ENCODE assay signal across 8 mouse cellular contexts in genomic region chr7:141538852-141539555, GRCm38 (mm10). TPM values are rescaled to one million over a fixed set of nuclear protein-coding genes. Genes with fewer than 3 reads are reported as not detected.
DNase-seq lines count a peak whose midpoint lies in the region; ATAC-seq and TF ChIP-seq lines count a peak whose summit lies in the region.

No protein-coding gene starts in this region.

- DNase-seq in adrenal gland, postnatal 14 days: peak; percentile 30
- DNase-seq in adrenal gland, postnatal 4 days (ENCODE audit: low spot score in 2 of 2): no peak
- DNase-seq in lung, postnatal 14 days: no peak
- DNase-seq in forebrain, embryonic 11.5 days (ENCODE audit: low spot score): peak; percentile 54
- DNase-seq in limb, embryonic 14.5 days (ENCODE audit: low spot score): no peak
- DNase-seq in urinary bladder, postnatal 36 days (ENCODE audit: low spot score in 2 of 2): no peak

- no peaks in the 10 kb centered on the region for H3K36me3 ChIP-seq in lung, embryonic 16.5 days (ENCODE audit: control insufficient read depth, insufficient read depth, low read length)
- no peaks in the 10 kb centered on the region for H3K36me3 ChIP-seq in forebrain, embryonic 11.5 days (ENCODE audit: control insufficient read depth, insufficient read depth, low read length)
- no peaks in the 10 kb centered on the region for H3K36me3 ChIP-seq in limb, embryonic 14.5 days (ENCODE audit: control insufficient read depth, insufficient read depth, low read length)
- H3K36me3 ChIP-seq in neural tube, embryonic 15.5 days: no peaks in the 10 kb centered on the region

- TF ChIP-seq POLR2A in limb, embryonic 14.5 days (IDR thresholded peaks at IDR 0.05; ENCODE audit: borderline replicate concordance, extremely low read depth, insufficient read depth, insufficient read length): no peak

- H3K4me3 ChIP-seq in lung, embryonic 16.5 days (ENCODE audit: low read length): peak overlapping the region; percentile 88
- H3K4me3 ChIP-seq in forebrain, embryonic 11.5 days (ENCODE audit: low read depth, low read length): peak overlapping the region; percentile 69
- peak overlapping the region; percentile 52 for H3K4me3 ChIP-seq in limb, embryonic 14.5 days (replicated peaks; ENCODE audit: low read length)
- H3K4me3 ChIP-seq in neural tube, embryonic 15.5 days (replicated peaks): peak overlapping the region; percentile 75

- WGBS in lung, embryonic 16.5 days: 5% methylated on average over 18 of the region's 18 CpGs
- WGBS in forebrain, embryonic 11.5 days: 22% methylated on average over 18 of the region's 18 CpGs
- 10% methylated on average over 18 of the region's 18 CpGs for WGBS in limb, embryonic 14.5 days
- 20% methylated on average over 18 of the region's 18 CpGs for WGBS in neural tube, embryonic 15.5 days

- no peaks in the 10 kb centered on the region for H3K9me3 ChIP-seq in lung, embryonic 16.5 days (ENCODE audit: control insufficient read depth, low read length)
- no peaks in the 10 kb centered on the region for H3K9me3 ChIP-seq in forebrain, embryonic 11.5 days (ENCODE audit: control insufficient read depth, low read length)
- H3K9me3 ChIP-seq in limb, embryonic 14.5 days (ENCODE audit: control insufficient read depth, low read length): no peaks in the 10 kb centered on the region
- H3K9me3 ChIP-seq in neural tube, embryonic 15.5 days (replicated peaks): no peaks in the 10 kb centered on the region

- H3K27me3 ChIP-seq in lung, embryonic 16.5 days (ENCODE audit: control insufficient read depth, insufficient read depth, low read depth, low read length): no peaks in the 10 kb centered on the region
- H3K27me3 ChIP-seq in forebrain, embryonic 11.5 days (ENCODE audit: control insufficient read depth, insufficient read depth, low read length): no peaks in the 10 kb centered on the region
- no peaks in the 10 kb centered on the region for H3K27me3 ChIP-seq in limb, embryonic 14.5 days (ENCODE audit: control insufficient read depth, insufficient read depth, low read length)
- no peaks in the 10 kb centered on the region for H3K27me3 ChIP-seq in neural tube, embryonic 15.5 days (replicated peaks)

- peaks cover 13% of the 10 kb centered on the region for H3K4me1 ChIP-seq in lung, embryonic 16.5 days (replicated peaks; ENCODE audit: control insufficient read depth, insufficient read depth, low read length)
- H3K4me1 ChIP-seq in forebrain, embryonic 11.5 days (replicated peaks; ENCODE audit: control insufficient read depth, insufficient read depth, low read length): peaks cover 4% of the 10 kb centered on the region; the same call in 1 of the 2 replicates
- H3K4me1 ChIP-seq in limb, embryonic 14.5 days (ENCODE audit: control insufficient read depth, insufficient read depth, low read length): peaks cover 25% of the 10 kb centered on the region
- H3K4me1 ChIP-seq in neural tube, embryonic 15.5 days: peaks cover 26% of the 10 kb centered on the region

- H3K9ac ChIP-seq in lung, embryonic 16.5 days (ENCODE audit: low read length): peak overlapping the region; percentile 84
- peak overlapping the region; percentile 78 for H3K9ac ChIP-seq in forebrain, embryonic 11.5 days (ENCODE audit: low read length)
- peak overlapping the region; percentile 71 for H3K9ac ChIP-seq in limb, embryonic 14.5 days (ENCODE audit: low read depth, low read length, severe bottlenecking)
- peak overlapping the region; percentile 78 for H3K9ac ChIP-seq in neural tube, embryonic 15.5 days (replicated peaks)

- peak overlapping the region; percentile 67 for H3K27ac ChIP-seq in lung, embryonic 16.5 days (ENCODE audit: low read length)
- 0 out of 2 replicates have a peak overlapping the region, but pooled peaks have one; percentile 43 for H3K27ac ChIP-seq in forebrain, embryonic 11.5 days (ENCODE audit: low read depth, low read length)
- peak overlapping the region; percentile 67 for H3K27ac ChIP-seq in limb, embryonic 14.5 days (replicated peaks; ENCODE audit: low read depth, low read length)
- H3K27ac ChIP-seq in neural tube, embryonic 15.5 days (replicated peaks): peak overlapping the region; percentile 79

- peak overlapping the region; percentile 56 for H3K4me2 ChIP-seq in lung, embryonic 16.5 days (ENCODE audit: low read depth, low read length)
- peak overlapping the region; percentile 90 for H3K4me2 ChIP-seq in forebrain, embryonic 11.5 days (ENCODE audit: low read depth, low read length, severe bottlenecking)
- peak overlapping the region; percentile 82 for H3K4me2 ChIP-seq in limb, embryonic 14.5 days (replicated peaks; ENCODE audit: low read depth, low read length, severe bottlenecking)
- H3K4me2 ChIP-seq in neural tube, embryonic 15.5 days: peak overlapping the region; percentile 87

- peak; percentile 10 for ATAC-seq in lung, embryonic 16.5 days (ENCODE audit: low read depth)
- ATAC-seq in forebrain, embryonic 11.5 days (replicated peaks; ENCODE audit: low FRiP score): peak; percentile 22
- no peak; the same call in 1 of the 2 replicates for ATAC-seq in limb, embryonic 14.5 days (ENCODE audit: low FRiP score, low read depth)
- ATAC-seq in neural tube, embryonic 15.5 days (ENCODE audit: low FRiP score): peak; percentile 58

RNA-seq across cellular contexts. Expression of gene Chid1, which starts 0.7 kb away (rescaled TPM):
- total RNA-seq in adrenal gland, postnatal 14 days (2021): 46.5 and 49.7 TPM in 2 replicates
- total RNA-seq in adrenal gland, postnatal 4 days (2021): 10 to 100 TPM; 42.4 to 49.2 TPM
- polyA plus RNA-seq in lung, embryonic 16.5 days (2015; fragmentation: Nextera tagmentation; extraction: Ambion mirVana): 41.8 and 41.9 TPM in 2 replicates
- polyA plus RNA-seq in forebrain, embryonic 11.5 days (2014; fragmentation: Nextera tagmentation; extraction: Ambion mirVana): 22.9 and 26.5 TPM in 2 replicates
- 41.8 and 46.8 TPM in 2 replicates for polyA plus RNA-seq in limb, embryonic 14.5 days (2012; rRNA removed)
- polyA plus RNA-seq in limb, embryonic 14.5 days (2014; fragmentation: Nextera tagmentation; extraction: Ambion mirVana): 43.5 and 46.3 TPM in 2 replicates
- polyA plus RNA-seq in neural tube, embryonic 15.5 days (2015; fragmentation: Nextera tagmentation; extraction: Ambion mirVana): 50.4 and 54.4 TPM in 2 replicates

RNA-seq across cellular contexts. Expression of gene Ap2a2, which starts 23.0 kb away (rescaled TPM):
- total RNA-seq in adrenal gland, postnatal 14 days (2021): 61.0 and 64.0 TPM in 2 replicates
- total RNA-seq in adrenal gland, postnatal 4 days (2021): 10 to 100 TPM; 75.6 to 81.5 TPM
- polyA plus RNA-seq in lung, embryonic 16.5 days (2015; fragmentation: Nextera tagmentation; extraction: Ambion mirVana): 68.3 and 69.1 TPM in 2 replicates
- polyA plus RNA-seq in forebrain, embryonic 11.5 days (2014; fragmentation: Nextera tagmentation; extraction: Ambion mirVana): 104 and 106 TPM in 2 replicates
- polyA plus RNA-seq in limb, embryonic 14.5 days (2012; rRNA removed): 39.5 and 43.7 TPM in 2 replicates
- 71.6 and 81.4 TPM in 2 replicates for polyA plus RNA-seq in limb, embryonic 14.5 days (2014; fragmentation: Nextera tagmentation; extraction: Ambion mirVana)
- polyA plus RNA-seq in neural tube, embryonic 15.5 days (2015; fragmentation: Nextera tagmentation; extraction: Ambion mirVana): 105 and 109 TPM in 2 replicates

Comparison
In these comparisons a context has a peak if more than half of its experiments do, and no peak if none do; other contexts are left out.
1. DNase-seq: peak in adrenal gland, postnatal 14 days (single experiment) and forebrain, embryonic 11.5 days (single experiment); none in adrenal gland, postnatal 4 days (0 of 2), lung, postnatal 14 days (single experiment), limb, embryonic 14.5 days (single experiment) and urinary bladder, postnatal 36 days (0 of 2).
2. Peak in every context shown above with its lines, with median percentiles within 50 percentile points of each other: H3K27ac ChIP-seq, H3K4me2 ChIP-seq, H3K4me3 ChIP-seq and H3K9ac ChIP-seq.